Mouse (Mus musculus) gastrocnemius, adult 2 months (tissue): ENCODE measurements around the gene Pagr1a. TPM values are rescaled to one million over a fixed set of nuclear protein-coding genes. Genes with fewer than 3 reads are reported as not detected.
A peak's percentile ranks its signal among the peaks of the same experiment; 100 is the strongest.

Source experiments
- DNase-seq: peaks from one replicate; pipeline ENCODE4 v3.0.0; 2022
- H3K27ac ChIP-seq: fragments of 200-600 bp; 2 replicates; pipeline ENCODE4 v1.8.1; 2022; ENCODE audit warnings: mild to moderate bottlenecking
- H3K4me3 ChIP-seq: fragments of 200-600 bp; 2 replicates; pipeline ENCODE4 v1.8.1; 2022; ENCODE audit warnings: mild to moderate bottlenecking, moderate library complexity
- CTCF ChIP-seq: fragments of 200-600 bp; IDR thresholded peaks from 2 replicates; pipeline ENCODE4 v1.8.1; 2022; ENCODE audit warnings: antibody characterized with exemption, mild to moderate bottlenecking, moderate library complexity
- intact Hi-C: fragments of 180-260 bp; cut with DNase I; formaldehyde crosslinking; loops from one replicate; pipeline ENCODE4 v1.15.1; 2025
- microRNA-seq: library from miRNA; unstranded; fragments of <30 nt; microRNA quantifications from one replicate; pipeline ENCODE4 v1.2.0, GENCODE M21; 2021
- total RNA-seq, 2 experiments: library from RNA; stranded (reverse); gene quantifications; 2 replicates each; pipeline ENCODE4 v1.2.3; 2021

Pagr1a gene
- total RNA-seq, 2 experiments from 2014 or later: 2.4 TPM; not detected in 1

DNA sequence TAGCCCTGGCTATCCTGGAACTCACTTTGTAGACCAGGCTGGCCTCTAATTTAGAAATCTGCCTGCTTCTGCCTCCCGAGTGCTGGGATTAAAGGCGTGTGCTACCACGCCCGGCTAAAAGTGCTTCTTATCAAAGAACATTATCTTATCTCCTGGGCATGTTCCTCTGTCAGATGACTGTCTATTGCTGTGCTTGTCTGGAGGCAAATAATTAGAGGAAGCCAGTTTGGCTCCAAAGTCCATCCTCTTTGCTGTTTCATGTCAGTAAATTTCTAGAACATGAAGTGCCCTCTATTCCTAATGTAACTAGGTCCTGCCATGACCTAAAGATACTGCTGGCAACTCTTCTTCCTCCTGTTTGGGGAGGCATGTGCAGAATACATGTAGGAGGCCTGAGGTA lies 35.1 kb downstream of the Pagr1a start:
- H3K4me3 ChIP-seq: no peak overlapping the region
- intact Hi-C loops: no loop called here
- DNase-seq: no peak
- peak overlapping the region; percentile 63 for H3K27ac ChIP-seq
- TF ChIP-seq CTCF: no peak

DNA sequence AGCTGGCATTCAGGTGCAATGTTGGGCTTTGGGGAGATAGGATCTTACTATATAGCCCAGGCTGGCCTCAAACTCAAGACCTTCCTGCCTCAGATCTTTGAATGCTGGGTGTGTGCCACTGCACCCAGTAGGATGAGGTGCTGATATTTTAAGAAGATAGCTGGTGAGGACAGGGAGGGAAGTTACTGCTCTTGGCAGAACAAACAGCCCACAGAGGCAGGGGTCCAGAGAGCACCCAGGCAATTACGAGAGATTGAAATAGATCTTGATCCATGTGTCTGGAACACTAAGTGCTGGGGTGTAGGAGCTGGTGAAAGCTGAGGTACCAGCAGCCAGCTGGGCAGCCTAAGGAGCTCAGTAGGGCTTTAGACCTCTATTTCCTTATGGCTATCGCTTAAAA lies 35.6 kb downstream of the Pagr1a start:
- DNase-seq: peak; percentile 69
- intact Hi-C loops: no loop called here
- Histone ChIP-seq H3K27ac (peak overlapping the region; percentile 63), H3K4me3 (no peak overlapping the region)
- TF ChIP-seq CTCF: no peak

DNA sequence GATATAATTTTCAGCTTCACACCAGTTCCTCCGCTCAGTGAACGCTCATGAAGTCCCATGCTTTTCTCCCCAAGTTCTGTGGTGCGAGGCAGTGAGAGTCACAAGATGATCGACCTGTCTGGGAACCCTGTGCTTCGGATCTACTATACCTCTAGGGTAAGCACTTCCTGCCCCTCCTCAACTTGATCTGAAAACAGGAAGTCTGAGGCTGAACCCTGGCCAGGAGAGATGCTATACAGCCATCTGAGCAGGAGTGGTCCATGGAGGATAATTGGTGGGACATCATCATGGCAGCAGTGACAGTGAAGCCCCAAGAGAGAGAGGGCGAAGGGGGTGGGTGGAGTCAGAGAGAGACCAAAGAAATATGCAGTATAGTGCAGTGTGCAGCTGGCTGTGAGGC lies 38.3 kb downstream of the Pagr1a start:
- no peak overlapping the region for H3K27ac ChIP-seq
- intact Hi-C loops: no loop called here
- TF ChIP-seq CTCF: no peak
- no peak overlapping the region for H3K4me3 ChIP-seq
- DNase-seq: no peak

DNA sequence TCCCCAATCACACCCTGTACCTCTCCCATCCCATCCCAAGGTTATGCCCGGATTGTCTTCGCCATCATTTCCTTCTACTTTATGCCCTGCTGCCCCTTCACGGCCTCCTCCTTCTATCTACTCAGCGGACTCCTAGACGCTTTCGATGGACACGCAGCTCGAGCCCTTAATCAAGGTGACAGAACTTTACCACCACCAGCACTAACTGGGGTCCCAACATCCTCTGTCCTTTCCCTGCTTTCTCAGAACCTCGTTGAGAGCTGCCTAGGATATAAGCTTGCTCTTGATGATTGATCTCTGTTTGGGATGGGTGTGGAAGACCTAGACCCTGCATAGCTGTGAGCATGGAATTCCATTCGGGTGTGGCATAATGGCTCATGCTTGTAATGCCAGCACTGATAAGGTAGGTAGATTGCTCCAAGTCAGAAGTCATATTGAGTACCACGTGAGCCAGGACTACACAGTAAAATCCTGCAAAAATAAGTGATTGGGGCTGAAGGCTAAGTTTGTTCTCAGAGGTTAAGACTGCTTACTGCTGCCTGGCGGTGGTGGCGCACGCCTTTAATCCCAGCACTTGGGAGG lies 40.2 kb downstream of the Pagr1a start:
- intact Hi-C loops: loop anchor here (2.0 kb wide), 1 partner anchor 40 kb away; the partner anchor contains the start of genes Pagr1a and Pagr1b
- TF ChIP-seq CTCF: no peak
- Histone ChIP-seq H3K27ac (peak overlapping the region; percentile 100), H3K4me3 (peak overlapping the region; percentile 86)
- DNase-seq: peak; percentile 9

DNA sequence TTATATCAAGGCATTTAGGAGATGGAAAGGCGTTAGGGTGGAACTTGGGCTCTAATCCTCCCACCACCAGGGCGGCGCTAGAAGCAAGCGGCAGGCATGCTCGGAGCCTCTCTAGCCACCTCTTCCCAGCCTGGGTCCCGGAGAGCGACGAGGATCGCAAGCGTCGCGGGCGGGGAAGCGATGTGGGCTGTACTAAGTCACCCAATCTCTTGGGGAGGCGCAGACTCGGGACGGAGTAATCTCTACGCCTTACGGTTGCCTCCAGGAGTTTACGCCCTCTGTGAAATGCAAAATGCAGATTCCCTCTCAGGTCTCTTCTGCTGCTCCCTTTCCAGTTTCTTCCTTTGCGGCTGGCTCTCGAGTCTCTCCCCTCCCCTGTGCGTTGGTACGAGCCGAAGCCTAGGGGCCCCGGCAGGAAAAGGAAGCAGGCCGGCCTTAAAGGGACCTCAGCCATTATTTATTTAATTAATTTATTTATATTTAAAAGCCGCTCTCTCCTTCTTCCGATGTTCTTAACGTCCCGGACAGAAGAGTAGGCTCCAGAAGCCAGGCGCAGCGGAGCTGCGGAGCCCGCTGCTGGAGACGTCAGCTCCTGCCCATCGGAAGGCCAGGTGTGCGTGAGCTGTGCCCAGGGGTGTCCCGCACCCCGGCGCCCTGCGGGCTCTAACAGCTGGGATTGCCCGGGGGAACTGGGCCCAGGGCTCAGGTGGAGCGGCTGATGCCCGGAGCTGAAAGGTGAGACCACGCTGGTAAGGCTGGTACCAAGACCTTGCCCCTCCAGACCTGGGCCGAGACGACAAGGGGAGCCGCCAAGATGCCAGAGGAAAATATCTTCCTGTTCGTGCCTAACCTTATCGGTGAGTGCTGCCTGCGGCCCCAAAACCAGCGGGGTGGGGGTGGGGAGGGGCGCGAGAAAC lies 40.9 kb downstream of the Pagr1a start, which contains the start of gene Cdiptos:
Cdiptos (minus strand) TSS at position 149 of the 917 bp plus-strand sequence.
- Histone ChIP-seq H3K4me3 (peak within 1 kb of the TSS; percentile 86), H3K27ac (peak within 1 kb of the TSS; percentile 100)
- intact Hi-C loops: loop anchor here (2.0 kb wide), 1 partner anchor 41 kb away; the partner anchor contains the start of genes Pagr1a and Pagr1b
- peak; percentile 99 for TF ChIP-seq CTCF
- DNase-seq: peak; percentile 97

DNA sequence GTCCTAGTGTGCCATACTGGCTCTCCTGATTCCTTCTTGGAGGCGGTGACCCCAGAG lies 41.4 kb downstream of the Pagr1a start, which contains the start of gene Cdipt:
Cdipt (plus strand) TSS at position 22 of the 57 bp plus-strand sequence.
- no peak for DNase-seq
- intact Hi-C loops: no loop called here
- Histone ChIP-seq H3K27ac (peak within 1 kb of the TSS; percentile 100), H3K4me3 (peak within 1 kb of the TSS; percentile 86)
- TF ChIP-seq CTCF: no peak

DNA sequence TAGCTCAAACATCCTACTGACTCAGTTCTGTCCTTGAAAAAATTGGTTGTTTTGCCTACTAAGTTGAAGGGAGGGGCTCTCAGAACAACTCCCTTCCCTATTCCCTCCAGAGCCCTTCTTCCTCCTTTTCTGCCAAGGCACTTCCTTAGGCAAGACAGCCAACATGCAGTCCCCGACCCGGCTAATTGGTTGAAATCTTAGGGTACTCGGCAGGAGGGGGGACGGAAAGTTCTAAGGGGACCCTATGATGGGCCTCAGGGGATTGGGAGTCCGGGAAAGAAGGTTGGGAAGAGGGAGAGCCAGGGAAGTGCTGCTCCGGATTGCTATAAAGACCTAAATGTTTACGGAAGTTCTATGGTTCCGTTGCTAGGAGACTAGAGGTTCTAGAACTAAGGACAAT lies 41.7 kb downstream of the Pagr1a start:
- Histone ChIP-seq H3K4me3 (peak overlapping the region; percentile 86), H3K27ac (peak overlapping the region; percentile 100)
- no peak for TF ChIP-seq CTCF
- DNase-seq: peak; percentile 52
- intact Hi-C loops: no loop called here

DNA sequence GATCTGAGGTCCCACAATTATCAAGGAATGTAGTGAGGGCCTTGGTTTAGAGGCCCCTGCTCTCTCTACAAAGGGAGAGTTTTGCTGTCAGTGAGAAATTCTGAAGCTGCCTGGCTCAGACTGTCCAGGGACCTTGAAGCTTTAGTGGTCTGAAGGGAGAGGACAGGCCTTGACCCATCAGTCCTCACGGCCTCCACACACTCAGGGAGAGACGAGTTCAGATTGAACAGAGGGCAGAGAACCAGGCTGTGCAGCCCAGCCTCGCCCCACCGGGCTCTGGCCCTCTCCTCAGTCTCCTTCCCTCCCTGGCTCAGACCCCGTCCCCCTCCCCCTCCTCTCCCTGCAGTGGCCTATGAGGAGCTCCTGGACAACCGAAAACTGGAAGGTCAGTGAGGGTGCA lies 49.8 kb downstream of the Pagr1a start:
- no peak for DNase-seq
- Histone ChIP-seq H3K4me3 (no peak overlapping the region), H3K27ac (no peak overlapping the region)
- no peak for TF ChIP-seq CTCF
- intact Hi-C loops: no loop called here

DNA sequence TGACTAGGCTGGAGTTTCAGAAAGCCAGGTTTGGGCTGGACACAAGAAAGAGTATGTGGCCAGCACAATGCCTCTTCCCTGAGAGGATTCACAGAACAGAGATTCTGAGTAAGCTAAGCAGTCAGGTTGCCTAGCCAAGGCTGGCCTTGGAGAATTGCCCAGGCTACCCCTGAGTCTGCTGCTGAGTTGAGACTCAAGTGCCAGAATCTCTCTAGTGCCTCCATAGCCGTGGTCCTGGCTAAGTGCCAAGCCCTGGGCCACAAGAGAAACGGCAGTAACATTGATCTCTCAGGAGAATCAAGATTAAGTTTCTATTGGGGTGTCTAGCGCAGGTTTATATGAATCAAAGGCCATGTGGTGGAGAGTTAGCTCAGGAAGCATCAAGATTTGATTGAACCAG lies 51.6 kb downstream of the Pagr1a start:
- intact Hi-C loops: no loop called here
- Histone ChIP-seq H3K27ac (no peak overlapping the region), H3K4me3 (no peak overlapping the region)
- no peak for TF ChIP-seq CTCF
- DNase-seq: no peak

Small RNA genes within 50 kb of the gene (microRNA-seq; reads per million reads assigned to microRNA genes)
- not detected for gene Gm44343

Other genes starting within 250 kb of the Pagr1a start
- gene Ypel3, start 240.4 kb downstream of the Pagr1a start, total RNA-seq: 10 to 100 TPM; 74.6 to 93.1 TPM
- under 1 TPM; 0.42 to 0.48 TPM for gene Tbx6, start 235.9 kb downstream of the Pagr1a start, total RNA-seq
- gene Ppp4c, start 224.9 kb downstream of the Pagr1a start, total RNA-seq: 10 to 100 TPM; 22.8 to 25.7 TPM
- gene Fam57b, start 219.7 kb downstream of the Pagr1a start, total RNA-seq: 10 to 100 TPM; 61.1 to 64.6 TPM
- gene 4930451I11Rik, start 185.7 kb downstream of the Pagr1a start, total RNA-seq: not detected
- not detected for gene Doc2a, start 169.9 kb downstream of the Pagr1a start, total RNA-seq
- 1 to 10 TPM; 5.3 to 6.3 TPM for gene Hirip3, start 155.4 kb downstream of the Pagr1a start, total RNA-seq
- 10 to 100 TPM in 1 of 2 experiments, 1 to 10 TPM in 1; 8.7 to 12.9 TPM for gene Ino80e, start 155.0 kb downstream of the Pagr1a start, total RNA-seq
- 10 to 100 TPM; 22.3 to 23.5 TPM for gene Taok2, start 132.6 kb downstream of the Pagr1a start, total RNA-seq
- gene Tmem219, start 94.4 kb downstream of the Pagr1a start, total RNA-seq: 10 to 100 TPM; 10.9 to 11.3 TPM
- gene Kctd13, start 88.5 kb downstream of the Pagr1a start, total RNA-seq: 1 to 10 TPM; 2.5 to 2.9 TPM
- gene Asphd1, start 67.8 kb downstream of the Pagr1a start, total RNA-seq: not detected
- 1 to 10 TPM; 1.1 to 1.4 TPM for gene Sez6l2, start 66.8 kb downstream of the Pagr1a start, total RNA-seq
- 10 to 100 TPM; 29.3 to 41.0 TPM for gene Cdipt, start 41.4 kb downstream of the Pagr1a start, total RNA-seq
- under 1 TPM in 1 of 2 experiments, not detected in 1; 0.47 TPM for gene Cdiptos, start 41.3 kb downstream of the Pagr1a start, total RNA-seq
- 10 to 100 TPM; 26.5 to 30.2 TPM for gene Mvp, start 2.7 kb downstream of the Pagr1a start, total RNA-seq
- not detected for gene Pagr1b, start 868 bp downstream of the Pagr1a start, total RNA-seq
- 10 to 100 TPM; 19.4 to 21.7 TPM for gene Gm42742, start 3.7 kb upstream of the Pagr1a start, total RNA-seq
- under 1 TPM; 0.14 to 0.61 TPM for gene Prrt2, start 3.9 kb upstream of the Pagr1a start, total RNA-seq
- gene Maz, start 9.7 kb upstream of the Pagr1a start, total RNA-seq: 10 to 100 TPM; 74.5 to 79.0 TPM
- under 1 TPM; 0.66 to 0.84 TPM for gene Kif22, start 25.1 kb upstream of the Pagr1a start, total RNA-seq
- not detected for gene Zg16, start 70.0 kb upstream of the Pagr1a start, total RNA-seq
- gene AI467606, start 74.0 kb upstream of the Pagr1a start, total RNA-seq: under 1 TPM; 0.51 to 0.92 TPM
- under 1 TPM; 0.31 to 0.53 TPM for gene Qprt, start 104.9 kb upstream of the Pagr1a start, total RNA-seq
- gene Spn, start 120.5 kb upstream of the Pagr1a start, total RNA-seq: under 1 TPM in 1 of 2 experiments, not detected in 1; 0.17 TPM
- 10 to 100 TPM; 27.2 to 32.4 TPM for gene Cd2bp2, start 178.7 kb upstream of the Pagr1a start, total RNA-seq
- 10 to 100 TPM; 31.6 to 32.8 TPM for gene Tbc1d10b, start 191.1 kb upstream of the Pagr1a start, total RNA-seq
- gene Mylpf, start 191.5 kb upstream of the Pagr1a start, total RNA-seq: over 10,000 TPM; 24,727 to 33,034 TPM
- 1 to 10 TPM; 4.2 to 5.1 TPM for gene Zfp553, start 215.7 kb upstream of the Pagr1a start, total RNA-seq
- 1 to 10 TPM in 1 of 2 experiments, under 1 TPM in 1; 0.89 to 2.1 TPM for gene Sept1, start 215.8 kb upstream of the Pagr1a start, total RNA-seq
- 10 to 100 TPM; 17.6 to 17.7 TPM for gene Zfp771, start 226.9 kb upstream of the Pagr1a start, total RNA-seq
- gene Dctpp1, start 243.4 kb upstream of the Pagr1a start, total RNA-seq: 10 to 100 TPM; 25.1 to 35.4 TPM